Mouse (Mus musculus) thymus, adult 2 months (tissue): ENCODE results near the gene Ssc4d.

Experiments
- CTCF ChIP-seq: fragments of 200-500 bp; IDR thresholded peaks from 2 replicates; pipeline ENCODE4 v1.5.1; 2012; ENCODE audit warnings: mild to moderate bottlenecking, control low read depth, low read length, moderate library complexity, borderline replicate concordance; ENCODE audit not compliant: control insufficient read depth, poor library complexity, insufficient read depth; ENCODE audit errors: extremely low read depth
- POLR2A ChIP-seq: fragments of 200-500 bp; IDR thresholded peaks from 2 replicates; pipeline ENCODE4 v1.6.1; 2012; ENCODE audit warnings: mild to moderate bottlenecking, low read length, control low read depth, moderate library complexity; ENCODE audit not compliant: control insufficient read depth, poor library complexity, insufficient read depth; ENCODE audit errors: extremely low read depth

- TF ChIP-seq CTCF (no peak), POLR2A (no peak)
Observed at GRCm38 (mm10) chr5:135952830-135953229, 21.5 kb downstream of the Ssc4d start.
